Mouse (Mus musculus): ENCODE results near the gene Noxo1.

GRCm38 (mm10) chr17:24670246-24670844, 25.7 kb upstream of the Noxo1 start:
- TF ChIP-seq POLR2A (IDR thresholded peaks at IDR 0.05; ENCODE audit: borderline replicate concordance, control insufficient read depth, low read depth, low read length) (no peak), CTCF (IDR thresholded peaks at IDR 0.05; ENCODE audit: control insufficient read depth, insufficient read depth, low read length) (no peak)
